Mouse (Mus musculus) E14TG2a.4 (cell line): ENCODE results near the gene Ip6k3.

ENCODE experiments used
- CTCF ChIP-seq: conservative IDR thresholded peaks from 2 replicates; pipeline ENCODE4 v1.5.1; 2014; ENCODE audit warnings: low read length
- NANOG ChIP-seq: IDR thresholded peaks from 2 replicates; pipeline ENCODE4 v1.6.1; 2014; ENCODE audit warnings: borderline replicate concordance, low read length, mixed read lengths
- POU5F1 ChIP-seq: IDR thresholded peaks from 2 replicates; pipeline ENCODE4 v1.6.1; 2014; ENCODE audit warnings: low read length, borderline replicate concordance

DNA sequence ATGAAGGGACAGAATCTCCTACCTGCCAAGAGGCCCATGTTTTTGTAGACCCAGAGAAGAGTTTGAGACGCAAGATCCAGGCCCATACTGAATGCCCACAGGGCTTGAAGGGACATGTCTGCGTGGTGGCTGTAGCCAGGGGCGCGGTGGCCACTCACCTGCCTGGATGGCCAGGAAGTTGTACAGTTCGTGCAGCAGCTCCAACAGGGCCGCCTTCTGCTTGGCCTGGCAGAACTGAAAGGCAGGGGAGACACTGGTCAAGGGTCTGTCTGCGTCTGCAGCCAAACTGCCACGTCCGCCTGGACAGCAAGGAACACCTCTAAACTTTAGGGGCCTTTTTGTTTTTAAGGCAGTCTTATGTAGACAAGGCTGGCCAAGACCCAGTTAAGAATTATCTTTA lies 31.6 kb upstream of the Ip6k3 start:
- no peak for TF ChIP-seq CTCF
- no peak for TF ChIP-seq NANOG
- no peak for TF ChIP-seq POU5F1
